Mouse (Mus musculus) heart, postnatal 0 days (tissue): ENCODE measurements around the gene Vegfd. TPM values are rescaled to one million over a fixed set of nuclear protein-coding genes. Genes with fewer than 3 reads are reported as not detected.

Experiments
- ATAC-seq: fragments of 200-750 bp; cut with Nextera tagmentation; 2 replicates; pipeline ENCODE4 v1.8.0; 2017; ENCODE audit warnings: low read depth, moderate number of reproducible peaks, moderate library complexity; ENCODE audit not compliant: insufficient read depth
- DNase-seq: peaks from one replicate; pipeline ENCODE4 v3.0.0-alpha.2; 2016; ENCODE audit warnings: low spot score
- H3K27ac ChIP-seq: fragments of 300-500 bp; sonication (generic); 2 replicates; pipeline ENCODE4 v1.5.1; 2014; ENCODE audit warnings: low read depth, mild to moderate bottlenecking
- H3K27me3 ChIP-seq: fragments of 300-500 bp; sonication (generic); 2 replicates; pipeline ENCODE4 v1.6.1; 2014; ENCODE audit warnings: low read length, mixed read lengths; ENCODE audit not compliant: control insufficient read depth, insufficient read depth
- H3K36me3 ChIP-seq: fragments of 300-500 bp; sonication (generic); replicated peaks from 2 replicates; pipeline ENCODE4 v1.6.1; 2014; ENCODE audit warnings: low read length, mixed read lengths; ENCODE audit not compliant: control insufficient read depth, insufficient read depth
- H3K4me1 ChIP-seq: fragments of 300-500 bp; sonication (generic); 2 replicates; pipeline ENCODE4 v1.6.1; 2014; ENCODE audit warnings: antibody characterized with exemption; ENCODE audit not compliant: control insufficient read depth, insufficient read depth
- H3K4me2 ChIP-seq: fragments of 300-500 bp; sonication (generic); 2 replicates; pipeline ENCODE4 v1.6.1; 2014; ENCODE audit warnings: low read depth, mild to moderate bottlenecking, low read length, moderate library complexity
- H3K4me3 ChIP-seq: fragments of 300-500 bp; sonication (generic); 2 replicates; pipeline ENCODE4 v1.5.1; 2014; ENCODE audit warnings: low read depth, low read length
- H3K9ac ChIP-seq: fragments of 300-500 bp; sonication (generic); replicated peaks from 2 replicates; pipeline ENCODE4 v1.6.1; 2014; ENCODE audit warnings: low read depth, low read length, mixed read lengths
- H3K9me3 ChIP-seq: fragments of 300-500 bp; sonication (generic); replicated peaks from 2 replicates; pipeline ENCODE4 v1.6.1; 2016; ENCODE audit warnings: low read length; ENCODE audit not compliant: control insufficient read depth
- CTCF ChIP-seq: IDR thresholded peaks from 2 replicates; pipeline ENCODE4 v1.5.1; 2016; ENCODE audit warnings: antibody characterized with exemption, control low read depth, low read depth
- EP300 ChIP-seq: IDR thresholded peaks from 2 replicates; pipeline ENCODE4 v1.6.1; 2016; ENCODE audit warnings: antibody characterized with exemption, low read depth
- WGBS: fragments of 180-500 bp; shearing (Covaris S2); extraction: QIAGEN DNeasy Blood & Tissue Kit; methylation state at CpG from one replicate; pipeline ENCODE4 v1.1.7; 2014; 5-methylcytosine and 5-hydroxymethylcytosine counted together
- polyA plus RNA-seq: library from polyadenylated mRNA; unstranded; fragments of >200 nt; fragmentation: Nextera tagmentation; extraction: Ambion mirVana; gene quantifications from 2 replicates; pipeline ENCODE4 v1.2.1, GENCODE M21; 2015
- total RNA-seq: library from RNA; depleted of rRNA; stranded (reverse); fragments of >200 nt; gene quantifications from 2 replicates; pipeline ENCODE4 v1.2.3, GENCODE M21; 2014; ENCODE audit warnings: low replicate concordance

The Vegfd gene
- total and polyA plus RNA-seq, 2 experiments from 2014 or later: 0.08 to 1.6 TPM

DNA sequence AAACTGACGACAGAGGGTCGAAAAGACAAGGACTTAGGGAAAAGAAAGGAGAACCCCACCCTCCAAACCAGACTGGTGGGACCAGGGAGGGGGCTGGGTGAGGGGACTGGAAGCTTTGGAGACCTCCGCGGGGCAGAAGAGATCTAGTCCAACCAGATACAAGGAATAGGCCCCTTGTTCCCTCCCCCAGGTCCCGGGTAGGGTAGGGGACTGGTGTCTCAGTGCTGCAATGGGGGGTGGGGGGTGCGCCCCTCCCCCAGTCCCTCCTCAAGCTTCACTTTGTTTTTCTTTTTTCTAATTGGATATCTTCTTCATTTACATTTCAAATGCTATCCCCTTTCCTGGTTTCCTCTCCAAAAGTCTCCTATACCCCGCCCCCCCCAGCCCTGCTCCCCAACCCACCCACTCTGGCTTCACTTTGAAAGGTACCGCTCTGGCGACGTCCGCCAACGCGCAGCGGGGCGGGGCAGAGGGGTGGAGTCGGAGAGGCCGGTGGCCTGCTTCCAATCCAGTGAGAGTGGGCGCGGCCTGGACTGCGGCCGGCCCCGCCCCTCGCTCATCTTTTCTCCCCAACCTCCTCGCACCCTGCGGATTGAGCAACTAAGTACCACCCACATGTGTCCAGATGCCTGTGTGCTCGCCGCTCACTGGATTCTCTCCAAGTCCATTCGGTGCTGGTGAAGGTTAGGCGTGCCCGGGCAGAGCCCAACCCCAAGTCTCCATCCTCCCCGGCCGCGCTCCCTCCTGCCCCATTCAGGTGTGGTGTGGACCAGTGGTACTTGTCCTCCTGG, 8.6 kb downstream of the Vegfd start:
- peak; percentile 92 for ATAC-seq
- Histone ChIP-seq H3K4me3 (peak overlapping the region; percentile 40), H3K27ac (no peak overlapping the region), H3K4me1 (no peaks in the 10 kb centered on the region), H3K9ac (no peak overlapping the region), H3K4me2 (peak overlapping the region; percentile 70), H3K27me3 (no peaks in the 10 kb centered on the region), H3K36me3 (no peaks in the 10 kb centered on the region), H3K9me3 (no peaks in the 10 kb centered on the region)
- TF ChIP-seq EP300: no peak
- no peak for TF ChIP-seq CTCF
- DNase-seq: peak; percentile 44
- WGBS: 13% methylated on average over 32 of the region's 33 CpGs

DNA sequence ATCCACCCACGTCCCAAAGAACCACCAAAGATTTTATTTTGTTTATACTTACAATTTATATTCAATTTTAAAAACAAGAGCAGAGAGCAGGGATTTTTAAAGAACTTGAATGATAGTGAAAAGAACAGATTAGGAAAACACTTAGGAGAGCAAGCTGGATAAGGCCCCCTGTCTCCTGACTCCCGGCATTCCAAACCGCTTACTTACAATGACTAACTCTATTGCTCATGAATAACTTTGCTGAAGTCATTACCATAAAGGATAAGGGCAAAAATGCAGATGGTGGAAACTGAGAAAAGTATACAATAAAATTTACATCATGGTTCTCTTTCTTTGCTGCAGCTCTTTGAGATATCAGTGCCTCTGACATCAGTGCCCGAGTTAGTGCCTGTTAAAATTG, 20.9 kb downstream of the Vegfd start:
- Histone ChIP-seq H3K4me3 (no peak overlapping the region), H3K4me2 (no peak overlapping the region), H3K27ac (no peak overlapping the region), H3K4me1 (no peaks in the 10 kb centered on the region), H3K9me3 (no peaks in the 10 kb centered on the region), H3K36me3 (no peaks in the 10 kb centered on the region), H3K9ac (no peak overlapping the region), H3K27me3 (no peaks in the 10 kb centered on the region)
- DNase-seq: no peak
- 53% methylated on average over 4 of the region's 4 CpGs for WGBS
- no peak for ATAC-seq
- TF ChIP-seq EP300 (no peak), CTCF (no peak)

DNA sequence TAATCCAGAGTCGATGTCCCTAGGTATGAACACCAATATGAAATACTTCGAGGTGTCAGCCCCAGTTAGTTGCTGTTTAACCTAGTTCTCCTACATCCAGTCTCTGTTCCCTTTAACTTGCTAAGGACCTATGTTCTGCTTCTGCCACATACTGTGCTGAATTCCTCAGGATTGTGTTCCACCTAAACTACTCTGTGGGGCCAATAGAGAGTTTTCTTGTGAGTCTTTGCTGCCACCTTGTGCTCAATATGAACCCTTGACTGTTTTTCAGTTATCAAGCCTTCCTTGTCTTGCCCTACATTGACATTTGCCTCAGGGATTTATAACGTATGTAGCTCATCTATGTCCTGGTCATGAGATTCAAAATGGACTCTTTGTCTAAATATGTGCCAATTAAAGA, 25.3 kb downstream of the Vegfd start:
- H3K36me3 ChIP-seq: no peaks in the 10 kb centered on the region
- H3K4me2 ChIP-seq: no peak overlapping the region
- ATAC-seq (no peak), DNase-seq (peak; percentile 16)
- no peaks in the 10 kb centered on the region for H3K4me1 ChIP-seq
- no peak overlapping the region for H3K4me3 ChIP-seq
- no peak overlapping the region for H3K27ac ChIP-seq
- no peaks in the 10 kb centered on the region for H3K9me3 ChIP-seq
- 46% methylated on average over 3 of the region's 3 CpGs for WGBS
- no peak overlapping the region for H3K9ac ChIP-seq
- H3K27me3 ChIP-seq: no peaks in the 10 kb centered on the region
- TF ChIP-seq CTCF (peak; percentile 48), EP300 (no peak)

DNA sequence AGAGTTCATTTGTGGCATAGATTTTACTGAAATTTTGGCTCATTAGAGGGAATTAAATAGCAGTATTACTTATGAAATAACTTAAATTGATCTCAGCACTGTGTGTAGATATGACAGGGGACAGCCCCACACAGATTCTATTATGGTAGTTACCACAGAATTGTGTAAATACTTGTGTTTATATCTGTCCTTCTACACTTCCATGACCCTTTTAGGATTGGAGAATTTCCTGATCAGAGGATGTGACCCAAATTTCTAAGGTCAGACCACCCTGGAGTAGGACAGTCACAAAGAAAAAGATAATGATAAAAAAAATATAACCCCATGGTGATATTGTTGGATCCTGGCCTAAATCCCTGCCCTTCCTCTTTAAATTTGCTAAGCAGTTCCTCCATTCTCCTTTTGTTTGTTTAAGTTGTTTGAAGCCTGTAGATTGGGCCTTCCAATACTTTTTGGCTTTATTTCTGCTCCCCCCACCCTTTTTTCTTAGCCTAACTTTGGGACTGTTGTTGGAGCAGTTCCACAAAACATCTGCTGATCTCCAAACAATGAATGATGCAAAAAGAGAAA, 32.0 kb downstream of the Vegfd start:
- no peaks in the 10 kb centered on the region for H3K9me3 ChIP-seq
- H3K4me2 ChIP-seq: no peak overlapping the region
- no peak overlapping the region for H3K9ac ChIP-seq
- ATAC-seq (no peak), DNase-seq (no peak)
- no peak overlapping the region for H3K4me3 ChIP-seq
- no peak overlapping the region for H3K27ac ChIP-seq
- no peaks in the 10 kb centered on the region for H3K36me3 ChIP-seq
- H3K4me1 ChIP-seq: no peaks in the 10 kb centered on the region
- TF ChIP-seq CTCF: no peak
- no peak for TF ChIP-seq EP300
- H3K27me3 ChIP-seq: no peaks in the 10 kb centered on the region

DNA sequence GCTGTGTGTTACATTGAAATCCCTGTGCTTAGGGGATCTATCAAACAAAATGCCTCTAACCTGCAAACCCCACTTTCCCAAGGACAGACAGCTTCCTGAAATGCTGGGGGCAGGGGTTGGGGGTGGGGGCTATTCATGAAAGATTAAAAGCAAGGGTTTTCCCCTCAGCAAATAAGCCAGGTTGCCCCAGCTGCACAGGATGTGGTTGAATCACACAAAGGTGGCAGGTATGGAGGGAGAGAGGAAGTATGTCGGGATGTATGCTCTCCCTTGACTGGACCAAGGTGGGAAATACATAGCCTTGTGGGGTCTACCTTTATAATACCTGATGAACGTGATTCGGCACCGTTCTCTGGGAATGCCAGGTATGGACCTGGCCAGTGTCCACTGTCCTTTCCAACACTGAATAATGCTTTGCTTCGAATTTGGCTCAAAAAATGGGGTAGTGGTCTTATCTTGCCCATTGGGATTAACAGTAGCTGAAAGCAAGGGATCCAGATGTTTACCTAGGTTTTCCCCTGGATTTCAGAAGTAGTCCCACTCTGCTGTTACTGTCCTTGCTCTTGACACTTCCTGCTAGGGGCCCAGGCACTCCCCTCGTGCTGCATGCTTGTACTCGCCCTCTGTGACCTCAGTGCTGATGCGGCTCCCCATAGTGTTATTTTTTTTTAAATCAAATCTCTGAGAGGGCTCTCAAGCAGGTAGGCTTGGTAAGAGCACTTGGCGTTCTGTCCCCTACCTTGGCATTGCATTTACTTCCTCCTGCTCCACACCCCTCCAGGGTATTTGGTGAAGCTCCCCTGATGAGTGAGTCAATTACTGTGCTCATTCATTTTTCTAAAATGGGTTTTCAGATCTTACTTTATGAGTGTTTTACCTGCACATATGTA, 33.2 kb downstream of the Vegfd start:
- ATAC-seq: no peak

More for the DNA sequence above, 33.2 kb downstream of the Vegfd start:
- Histone ChIP-seq H3K4me1 (no peaks in the 10 kb centered on the region), H3K9ac (no peak overlapping the region), H3K36me3 (no peaks in the 10 kb centered on the region), H3K4me3 (no peak overlapping the region), H3K4me2 (no peak overlapping the region), H3K27me3 (no peaks in the 10 kb centered on the region), H3K9me3 (no peaks in the 10 kb centered on the region), H3K27ac (no peak overlapping the region)
- 61% methylated on average over 9 of the region's 9 CpGs for WGBS
- no peak for TF ChIP-seq EP300
- no peak for TF ChIP-seq CTCF
- no peak for DNase-seq
